Mouse (Mus musculus) hindbrain, postnatal 0 days (tissue): Measurements from ENCODE around the gene Rab3a. TPM values are rescaled to one million over a fixed set of nuclear protein-coding genes. Genes with fewer than 3 reads are reported as not detected.

Experiments
- ATAC-seq: fragments of 200-750 bp; cut with Nextera tagmentation; 2 replicates; pipeline ENCODE4 v1.8.0; 2017; ENCODE audit warnings: mild to moderate bottlenecking, moderate TSS enrichment, moderate library complexity
- DNase-seq: peaks from one replicate; pipeline ENCODE4 v3.0.0-alpha.2; 2015; ENCODE audit warnings: low spot score
- H3K27ac ChIP-seq: fragments of 300-500 bp; sonication (generic); 2 replicates; pipeline ENCODE4 v1.5.1; 2014; ENCODE audit warnings: mild to moderate bottlenecking
- H3K27me3 ChIP-seq: fragments of 300-500 bp; sonication (generic); 2 replicates; pipeline ENCODE4 v1.6.1; 2014; ENCODE audit warnings: low read length, mixed read lengths; ENCODE audit not compliant: insufficient read depth
- H3K36me3 ChIP-seq: fragments of 300-500 bp; sonication (generic); 2 replicates; pipeline ENCODE4 v1.6.1; 2014; ENCODE audit warnings: low read length, mixed read lengths; ENCODE audit not compliant: insufficient read depth
- H3K4me1 ChIP-seq: fragments of 300-500 bp; sonication (generic); 2 replicates; pipeline ENCODE4 v1.6.1; 2014; ENCODE audit warnings: antibody characterized with exemption, low read length, mixed read lengths; ENCODE audit not compliant: insufficient read depth
- H3K4me2 ChIP-seq: fragments of 300-500 bp; sonication (generic); 2 replicates; pipeline ENCODE4 v1.6.1; 2014; ENCODE audit warnings: low read depth, mild to moderate bottlenecking, low read length, moderate library complexity, mixed read lengths
- H3K4me3 ChIP-seq: fragments of 300-500 bp; sonication (generic); 2 replicates; pipeline ENCODE4 v1.5.1; 2014; ENCODE audit warnings: low read length
- H3K9ac ChIP-seq: fragments of 300-500 bp; sonication (generic); replicated peaks from 2 replicates; pipeline ENCODE4 v1.6.1; 2014; ENCODE audit warnings: mild to moderate bottlenecking, low read length, moderate library complexity, mixed read lengths
- H3K9me3 ChIP-seq: fragments of 300-500 bp; sonication (generic); 2 replicates; pipeline ENCODE4 v1.6.1; 2016; ENCODE audit warnings: low read length, mixed read lengths
- CTCF ChIP-seq: IDR thresholded peaks from 2 replicates; pipeline ENCODE4 v1.5.1; 2016; ENCODE audit warnings: antibody characterized with exemption, control low read depth, low read depth
- WGBS: fragments of 180-500 bp; shearing (Covaris S2); extraction: QIAGEN DNeasy Blood & Tissue Kit; methylation state at CpG from one replicate; pipeline ENCODE4 v1.1.7; 2014; 5-methylcytosine and 5-hydroxymethylcytosine counted together
- polyA plus RNA-seq: library from polyadenylated mRNA; unstranded; fragments of >200 nt; fragmentation: Nextera tagmentation; extraction: Ambion mirVana; gene quantifications from 2 replicates; pipeline ENCODE4 v1.2.1, GENCODE M21; 2015
- total RNA-seq: library from RNA; depleted of rRNA; stranded (reverse); fragments of >200 nt; gene quantifications from 2 replicates; pipeline ENCODE4 v1.2.3, GENCODE M21; 2014

Gene Rab3a
- total and polyA plus RNA-seq, 2 experiments from 2014 or later: 693 to 724 TPM

- Histone ChIP-seq H3K36me3 (peaks cover 36% of the 10 kb centered on the region), H3K4me3 (no peak overlapping the region), H3K9ac (peak overlapping the region; percentile 96), H3K27me3 (no peaks in the 10 kb centered on the region), H3K4me1 (peaks cover 27% of the 10 kb centered on the region), H3K4me2 (peak overlapping the region; percentile 33; the same call in 1 of the 2 replicates), H3K27ac (peak overlapping the region; percentile 64), H3K9me3 (no peaks in the 10 kb centered on the region)
- no peak for ATAC-seq
- TF ChIP-seq CTCF: peak; percentile 8; the same call in 1 of the 2 replicates
- 48% methylated on average over 5 of the region's 5 CpGs for WGBS
- peak; percentile 55 for DNase-seq
Observed at GRCm38 (mm10) chr8:70773410-70773809, 18.9 kb downstream of the Rab3a start.

DNA sequence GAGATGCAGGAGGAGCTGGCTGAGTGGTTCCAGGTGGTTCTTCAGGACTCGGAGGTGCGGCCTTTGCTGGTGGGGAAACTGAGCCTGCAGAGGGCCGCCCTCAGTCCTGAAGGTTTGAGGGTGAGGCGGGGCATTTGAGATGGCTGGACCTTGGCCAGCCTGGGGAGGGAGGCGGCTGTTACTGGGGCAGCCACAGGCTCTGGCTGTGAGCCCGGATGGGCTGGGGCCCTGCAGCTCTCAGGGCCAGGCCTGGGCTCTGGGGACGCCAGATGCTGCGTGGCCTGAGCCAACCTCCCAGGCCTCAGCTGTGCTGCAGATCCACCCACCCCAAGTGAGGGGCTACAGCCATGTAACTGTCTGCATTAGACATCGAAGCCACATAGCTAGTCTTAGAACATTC lies 19.4 kb downstream of the Rab3a start:
- H3K4me1 ChIP-seq: peaks cover 27% of the 10 kb centered on the region
- H3K4me2 ChIP-seq: peak overlapping the region; percentile 33; the same call in 1 of the 2 replicates
- H3K4me3 ChIP-seq: no peak overlapping the region
- 32% methylated on average over 9 of the region's 9 CpGs for WGBS
- H3K27ac ChIP-seq: peak overlapping the region; percentile 64
- no peaks in the 10 kb centered on the region for H3K9me3 ChIP-seq
- no peaks in the 10 kb centered on the region for H3K27me3 ChIP-seq
- DNase-seq: peak; percentile 92
- TF ChIP-seq CTCF: no peak
- 0 out of 2 replicates have a peak, but pooled peaks have one; percentile 8 for ATAC-seq
- peak overlapping the region; percentile 96 for H3K9ac ChIP-seq
- H3K36me3 ChIP-seq: peaks cover 32% of the 10 kb centered on the region

GRCm38 (mm10) chr8:70774740-70775139 lies 20.3 kb downstream of the Rab3a start:
- H3K4me3 ChIP-seq: no peak overlapping the region; the same call in 1 of the 2 replicates

DNA sequence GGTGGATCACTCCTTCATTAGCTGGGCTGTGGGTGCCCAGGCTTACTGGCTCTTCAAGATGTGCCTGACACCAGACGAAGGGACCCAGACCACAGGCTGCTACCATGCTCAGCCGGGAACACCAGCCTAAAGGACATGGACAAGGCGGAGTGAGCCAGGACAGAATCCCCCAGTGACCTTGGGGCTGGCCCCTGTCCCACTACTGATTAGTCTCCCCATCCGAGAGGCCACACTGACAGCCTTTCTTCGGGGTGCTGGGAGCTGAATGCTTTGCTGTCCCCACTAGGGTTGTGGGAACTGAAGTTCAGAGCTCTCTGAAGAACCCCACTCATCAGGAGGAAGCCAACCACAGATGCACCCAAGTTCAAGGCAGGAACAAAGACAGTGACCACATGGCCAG lies 20.7 kb downstream of the Rab3a start:
- H3K4me1 ChIP-seq: peaks cover 27% of the 10 kb centered on the region

More at GRCm38 (mm10) chr8:70774740-70775139, 20.3 kb downstream of the Rab3a start:
- Histone ChIP-seq H3K4me2 (peak overlapping the region; percentile 87; the same call in 1 of the 2 replicates), H3K4me1 (peaks cover 27% of the 10 kb centered on the region), H3K27ac (peak overlapping the region; percentile 64; the same call in 1 of the 2 replicates), H3K36me3 (peaks cover 29% of the 10 kb centered on the region), H3K9me3 (no peaks in the 10 kb centered on the region), H3K27me3 (no peaks in the 10 kb centered on the region), H3K9ac (peak overlapping the region; percentile 96; the same call in 1 of the 2 replicates)
- no peak for DNase-seq
- no peak for ATAC-seq
- WGBS: 88% methylated on average over 18 of the region's 18 CpGs
- no peak for TF ChIP-seq CTCF

GRCm38 (mm10) chr8:70775851-70776495 lies 21.5 kb downstream of the Rab3a start:
- WGBS: 1% methylated on average over 34 of the region's 34 CpGs
- peak overlapping the region; percentile 76 for H3K4me3 ChIP-seq
- H3K4me1 ChIP-seq: peaks cover 27% of the 10 kb centered on the region
- H3K36me3 ChIP-seq: peaks cover 28% of the 10 kb centered on the region
- H3K9ac ChIP-seq: peak overlapping the region; percentile 96
- peak; percentile 32 for DNase-seq
- no peaks in the 10 kb centered on the region for H3K9me3 ChIP-seq
- peak overlapping the region; percentile 87 for H3K4me2 ChIP-seq
- peak overlapping the region; percentile 96 for H3K27ac ChIP-seq
- no peak for TF ChIP-seq CTCF
- H3K27me3 ChIP-seq: no peaks in the 10 kb centered on the region
- ATAC-seq: no peak

More for the DNA sequence above, 20.7 kb downstream of the Rab3a start:
- Histone ChIP-seq H3K27ac (peak overlapping the region; percentile 96; the same call in 1 of the 2 replicates), H3K4me3 (peak overlapping the region; percentile 76), H3K9ac (peak overlapping the region; percentile 96), H3K4me2 (peak overlapping the region; percentile 87), H3K9me3 (no peaks in the 10 kb centered on the region), H3K27me3 (no peaks in the 10 kb centered on the region), H3K36me3 (peaks cover 28% of the 10 kb centered on the region)
- ATAC-seq (no peak), DNase-seq (no peak)
- TF ChIP-seq CTCF: no peak
- 69% methylated on average over 5 of the region's 5 CpGs for WGBS

GRCm38 (mm10) chr8:70776496-70777444 lies 22.3 kb downstream of the Rab3a start, which contains the start of gene Pik3r2:
Gene Pik3r2, minus strand, starts transcription at chr8:70776713.
- peak; percentile 46 for TF ChIP-seq CTCF
- Histone ChIP-seq H3K4me2 (peak within 1 kb of the TSS; percentile 87), H3K36me3 (peaks cover 29% of the 10 kb centered on the region), H3K27me3 (no peaks in the 10 kb centered on the region), H3K27ac (peak within 1 kb of the TSS; percentile 96), H3K4me1 (peaks cover 27% of the 10 kb centered on the region), H3K4me3 (peak within 1 kb of the TSS; percentile 76), H3K9me3 (no peaks in the 10 kb centered on the region), H3K9ac (peak within 1 kb of the TSS; percentile 96)
- WGBS: under 1% methylated on average over 92 of the region's 94 CpGs
- peak; percentile 100 for DNase-seq
- ATAC-seq: peak; percentile 94
